8 mouse cellular contexts compared by ENCODE assay signal in the genomic region with DNA sequence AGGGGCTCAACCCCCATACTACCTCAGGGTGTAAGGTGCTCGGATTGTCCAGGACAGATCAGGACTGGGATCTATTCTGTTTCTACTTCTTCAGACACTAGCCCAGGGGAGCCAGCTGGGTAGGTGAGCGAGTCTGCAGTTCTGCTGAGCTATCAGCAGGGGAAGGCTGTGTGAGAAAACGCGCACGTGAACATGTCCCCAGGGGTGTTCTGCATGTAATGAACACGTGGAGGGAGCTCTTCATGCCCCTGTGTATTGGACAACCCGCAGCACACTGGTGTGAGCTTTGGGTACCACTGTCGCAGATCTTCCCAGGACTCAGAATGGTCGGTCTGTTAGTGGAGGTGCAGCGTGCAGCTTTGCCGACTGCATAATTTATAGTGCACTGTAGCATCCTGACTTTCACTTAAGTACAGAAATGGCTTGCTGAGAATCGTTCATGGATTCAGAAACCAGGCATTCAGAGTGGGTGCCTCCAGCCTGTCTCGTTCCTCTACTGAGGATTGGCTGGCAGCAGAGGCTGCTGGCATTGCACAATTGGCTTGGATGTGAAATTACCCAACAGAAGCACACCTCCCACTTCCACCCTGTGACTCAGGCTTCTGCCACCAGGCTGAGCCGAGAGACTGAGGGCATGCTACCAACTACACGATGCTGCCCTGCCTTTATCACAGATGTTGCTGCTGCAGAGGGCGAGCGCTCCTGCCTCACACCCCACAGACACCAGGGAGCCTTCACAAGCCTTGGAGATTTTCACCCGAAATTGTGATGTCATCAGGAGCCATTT. TPM values are rescaled to one million over a fixed set of nuclear protein-coding genes. Genes with fewer than 3 reads are reported as not detected.
DNase-seq lines count a peak whose midpoint lies in the region; ATAC-seq lines count a peak whose summit lies in the region.

No protein-coding gene starts in this region.

- ATAC-seq in hematopoietic stem cell, adult 5-6 weeks (replicated peaks in 1 of 2; ENCODE audit: insufficient read depth in 1 of 2, low FRiP score in 2 of 2, low TSS enrichment in 1 of 2, low read depth in 1 of 2, poor library complexity in 2 of 2, severe bottlenecking in 2 of 2), result peak; percentile 17 to 75; a peak in 2 of 4 replicates

- DNase-seq in adrenal gland, adult (ENCODE audit: inconsistent age in 2 of 2, low spot score in 1 of 2), result peak; percentile 45 to 83
- no peak for DNase-seq in adrenal gland, postnatal 4 days (ENCODE audit: low spot score in 2 of 2)
- DNase-seq in cerebellum, adult 11-12 months, result peak; percentile 90
- peak; percentile 65 for DNase-seq in lung, postnatal 25 days (ENCODE audit: low spot score)
- no peak for DNase-seq in embryo, embryonic 9.5 days (ENCODE audit: extremely low spot score)
- no peak for DNase-seq in ovary, postnatal 10 days (ENCODE audit: low spot score)
- no peak for DNase-seq in urinary bladder, postnatal 14 days (ENCODE audit: low spot score)

RNA-seq across cellular contexts. Expression of a gene that starts 42.0 kb away (rescaled TPM):
- 1 to 10 TPM in 1 of 2 experiments, under 1 TPM in 1; 0.67 to 8.4 TPM for total RNA-seq in adrenal gland, postnatal 4 days (2021)
- total RNA-seq in hematopoietic stem cell, adult 5-6 weeks (2017), result 0.31 and 0.79 TPM in 2 replicates

RNA-seq across cellular contexts. Expression of a gene that starts 53.2 kb away (rescaled TPM):
- total RNA-seq in adrenal gland, postnatal 4 days (2021), result 10 to 100 TPM in 1 of 2 experiments, 1 to 10 TPM in 1; 3.1 to 53.4 TPM
- 1.1 and 5.2 TPM in 2 replicates for total RNA-seq in hematopoietic stem cell, adult 5-6 weeks (2017)

Comparison
In these comparisons a context has a peak if more than half of its experiments do, and no peak if none do; other contexts are left out.
1. DNase-seq: peak in adrenal gland, adult (2 of 2), cerebellum, adult 11-12 months (single experiment) and lung, postnatal 25 days (single experiment); none in adrenal gland, postnatal 4 days (0 of 2), embryo, embryonic 9.5 days (single experiment), ovary, postnatal 10 days (single experiment) and urinary bladder, postnatal 14 days (single experiment).